Mouse (Mus musculus) spleen, postnatal 36 days (tissue): ENCODE results near the gene Rcan2.
"Not testable (repeated sequence)": the region's sequence is repeated elsewhere in the genome, so short reads cannot be mapped to it uniquely, and the experiment has no call there.

Experiments used
- DNase-seq, 2 experiments: peaks; one replicate each; pipeline ENCODE4 v3.0.0; 2022; ENCODE audit warnings: low spot score in 2 of 2, mixed read lengths in 1 of 2

The Rcan2 gene

DNA sequence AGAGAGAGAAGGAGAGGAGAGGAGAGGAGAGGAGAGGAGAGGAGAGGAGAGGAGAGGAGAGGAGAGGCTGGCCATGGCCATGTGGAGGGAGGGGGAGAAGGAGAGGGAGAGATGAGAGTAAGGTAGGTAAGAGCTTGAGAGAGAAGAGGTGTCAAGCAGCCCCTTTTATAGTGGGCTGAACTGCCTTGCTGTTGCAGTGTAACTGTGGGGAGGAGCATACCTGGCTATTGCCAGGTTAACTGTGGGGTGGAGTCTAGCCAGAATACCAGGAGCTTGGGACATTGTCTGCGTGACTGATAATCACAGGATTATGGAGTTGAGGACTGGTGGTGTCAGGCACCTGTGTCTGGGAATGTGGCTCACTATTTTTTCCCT lies 24.2 kb downstream of the Rcan2 start:
- not testable (repeated sequence) for DNase-seq

DNA sequence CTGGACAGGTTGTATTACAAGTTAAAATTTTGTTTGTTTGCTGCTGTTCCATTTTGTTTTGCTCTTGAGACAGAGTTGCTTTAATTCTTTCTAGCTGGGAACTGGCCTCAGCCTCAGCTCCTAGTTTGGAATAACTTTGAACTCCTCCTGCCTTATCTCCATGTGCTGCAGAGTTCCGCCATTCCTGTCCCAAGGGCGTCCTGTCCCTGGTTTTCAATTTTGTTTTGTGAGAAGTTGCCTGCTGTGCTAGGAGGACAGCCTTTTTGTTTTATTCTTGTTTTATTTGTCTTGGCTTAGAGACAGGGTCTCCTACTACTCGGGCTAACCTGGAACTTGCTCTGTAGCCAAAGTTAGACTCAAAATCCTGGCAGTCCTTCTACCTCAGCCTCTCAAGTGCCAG lies 26.1 kb downstream of the Rcan2 start:
- no peak for DNase-seq

DNA sequence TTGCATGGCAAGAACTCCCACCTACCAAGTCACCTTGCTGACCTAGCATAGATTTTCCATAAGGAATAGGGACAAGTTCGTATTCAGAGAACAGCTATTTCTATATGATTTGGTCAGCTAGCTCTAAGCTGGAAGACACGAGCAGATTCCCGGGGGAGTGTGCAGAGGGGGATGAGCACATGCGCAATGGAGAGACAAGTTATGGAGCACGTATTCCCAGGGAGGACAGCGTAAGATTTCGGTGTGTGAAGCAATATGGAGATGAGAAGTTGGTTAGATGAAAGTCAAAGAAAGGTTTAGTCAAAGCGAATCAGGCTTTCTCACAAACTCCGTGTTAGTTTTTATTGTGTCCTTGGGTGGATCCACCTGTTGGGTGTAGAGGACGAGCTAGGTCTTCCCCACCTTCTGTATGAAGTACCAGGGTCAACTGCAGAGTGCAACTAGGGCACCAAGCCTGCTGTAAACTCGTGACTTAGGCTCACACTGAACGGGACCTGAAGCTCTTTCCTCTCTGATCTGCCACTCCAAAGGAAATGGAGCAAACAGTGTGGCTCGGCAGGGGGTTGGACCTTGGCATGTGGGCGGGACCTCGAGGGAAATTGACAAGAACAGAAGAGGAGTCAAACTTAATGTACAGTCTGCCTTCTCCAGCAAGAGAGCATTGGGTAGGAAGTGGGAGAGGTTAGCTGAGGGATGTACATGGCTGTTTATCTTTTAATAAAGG lies 31.4 kb downstream of the Rcan2 start:
- DNase-seq = no peak

DNA sequence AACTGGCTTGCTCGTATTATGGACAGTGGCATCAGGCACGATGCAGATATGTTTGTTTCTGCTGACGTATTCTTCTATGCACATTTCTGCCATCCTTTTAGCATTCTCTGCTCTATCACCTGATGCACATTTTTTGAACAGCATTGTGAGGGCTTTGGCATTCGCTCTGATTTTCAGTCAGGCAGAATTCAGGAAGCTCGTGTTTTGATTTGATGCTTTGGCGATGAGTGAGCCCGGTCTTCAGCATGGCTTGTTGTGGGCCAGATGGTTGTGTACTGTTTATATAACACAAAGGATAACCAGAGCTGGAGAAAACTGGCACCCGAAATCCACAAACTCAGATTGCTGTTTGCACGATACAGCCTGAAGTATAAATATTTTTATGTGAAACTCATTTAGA lies 39.1 kb downstream of the Rcan2 start:
- no peak for DNase-seq

DNA sequence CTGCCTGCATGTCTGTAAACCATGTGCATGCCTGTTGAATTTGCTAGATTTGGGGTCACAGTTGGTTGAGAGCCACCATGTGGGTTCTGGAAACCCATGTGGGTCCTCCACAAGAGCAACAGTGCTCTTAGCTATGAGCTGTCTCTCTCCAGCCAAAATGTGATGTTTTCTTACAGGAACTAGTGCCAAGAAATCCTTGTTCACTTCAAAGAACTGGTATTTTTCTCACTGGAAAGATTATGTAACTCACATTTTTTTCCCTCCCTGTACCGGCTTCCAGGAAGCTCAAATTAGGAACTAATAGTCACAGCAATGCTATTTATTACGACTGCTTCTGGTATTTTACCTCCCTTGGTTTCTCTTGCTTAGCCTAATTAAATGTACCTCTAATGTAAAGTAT lies 45.6 kb downstream of the Rcan2 start:
- DNase-seq = no peak

DNA sequence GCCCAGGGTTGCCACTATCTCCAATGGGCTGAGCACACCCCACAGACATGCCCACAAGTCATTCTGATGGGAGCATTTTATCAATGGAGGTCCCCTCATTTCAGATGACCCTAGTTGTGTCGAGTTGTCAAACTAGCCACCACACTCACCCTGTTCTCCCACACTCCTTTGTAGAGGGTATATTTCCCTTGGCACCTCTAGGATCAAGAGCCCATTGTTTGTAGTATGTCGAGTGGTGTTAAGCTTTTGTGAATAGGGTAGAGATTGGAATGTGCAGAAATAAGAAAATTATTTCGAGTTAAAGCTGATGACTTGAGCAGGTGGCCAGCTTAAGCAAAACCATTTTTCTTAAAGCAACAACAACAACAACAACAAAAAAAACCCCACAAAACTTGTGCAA lies 47.8 kb downstream of the Rcan2 start:
- no peak for DNase-seq

DNA sequence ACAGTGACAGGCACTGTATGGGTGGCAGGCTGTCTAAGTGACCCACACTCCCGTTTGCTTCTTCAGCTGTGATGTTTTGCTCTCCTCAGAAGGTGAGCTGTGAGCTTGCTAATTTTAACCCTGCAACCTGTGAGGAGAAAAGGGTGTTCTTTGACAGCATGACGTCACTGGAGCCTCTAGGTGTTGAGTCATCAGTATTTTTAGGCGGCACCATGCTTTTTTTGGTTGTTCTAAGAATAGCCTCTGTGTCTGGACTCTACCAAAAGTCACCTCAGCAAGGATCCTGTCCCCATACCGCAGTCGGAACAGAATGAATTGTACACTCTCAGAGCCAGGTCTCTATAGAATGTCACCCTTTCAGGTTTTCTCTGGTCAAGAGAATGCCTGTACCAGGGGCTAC lies 54.0 kb downstream of the Rcan2 start:
- DNase-seq = no peak

DNA sequence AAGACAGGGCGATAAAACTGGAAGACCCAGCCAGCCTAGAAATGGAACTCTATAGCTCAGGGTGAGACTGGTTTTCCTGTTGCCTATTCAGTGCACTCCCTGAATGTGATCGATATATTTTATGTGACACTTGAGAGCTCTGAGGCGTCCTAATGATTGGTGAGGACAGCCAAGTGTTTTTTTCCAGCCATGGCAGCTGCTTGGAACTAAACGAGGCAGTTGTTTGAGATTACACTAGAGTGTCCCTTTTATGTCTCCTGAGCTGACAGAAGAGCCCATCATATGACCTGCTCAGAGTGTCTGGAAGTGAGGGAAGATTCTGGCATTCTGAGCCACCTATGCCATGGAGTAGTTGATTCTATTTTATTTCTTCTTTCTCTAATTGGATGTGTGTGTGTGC lies 54.9 kb downstream of the Rcan2 start:
- DNase-seq = no peak

DNA sequence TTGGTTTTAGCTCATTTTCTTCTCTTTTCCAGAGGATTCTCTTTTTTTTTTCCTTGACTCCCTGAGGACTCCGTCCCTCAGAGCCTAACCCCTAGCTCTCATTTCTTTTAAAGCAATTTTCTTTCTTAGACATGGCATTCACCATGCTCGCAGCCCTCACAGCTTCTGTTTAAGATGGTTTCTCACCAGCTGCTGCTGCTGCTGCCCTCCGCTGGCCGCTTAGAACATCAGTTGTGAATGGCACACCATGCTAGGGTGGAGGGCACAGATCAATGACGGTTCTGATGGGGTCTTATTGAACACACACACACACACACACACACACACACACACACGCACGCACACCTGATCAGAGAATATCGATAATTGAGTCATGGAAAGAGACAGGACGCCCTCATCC lies 67.7 kb downstream of the Rcan2 start:
- no peak for DNase-seq

DNA sequence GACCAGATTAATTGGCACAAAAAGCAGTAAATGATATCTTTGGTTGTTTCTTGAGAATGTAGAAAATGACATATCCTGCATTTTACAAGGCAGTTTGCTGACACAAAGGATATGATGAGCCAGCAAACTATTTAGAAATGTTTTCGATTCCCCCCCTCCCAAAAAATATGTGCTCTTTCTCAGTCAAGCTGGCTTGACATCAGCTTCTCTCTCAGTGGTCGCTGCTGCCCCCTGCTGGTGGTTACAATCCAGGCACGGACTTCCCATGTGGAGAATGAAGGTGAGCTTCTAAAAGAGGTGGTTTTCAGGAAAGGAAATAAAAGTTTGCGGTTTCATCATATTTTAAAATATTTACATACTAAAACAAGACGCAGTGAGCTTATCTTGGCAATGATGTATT lies 68.5 kb downstream of the Rcan2 start:
- peak in 1 of 2 experiments; percentile 12 for DNase-seq

DNA sequence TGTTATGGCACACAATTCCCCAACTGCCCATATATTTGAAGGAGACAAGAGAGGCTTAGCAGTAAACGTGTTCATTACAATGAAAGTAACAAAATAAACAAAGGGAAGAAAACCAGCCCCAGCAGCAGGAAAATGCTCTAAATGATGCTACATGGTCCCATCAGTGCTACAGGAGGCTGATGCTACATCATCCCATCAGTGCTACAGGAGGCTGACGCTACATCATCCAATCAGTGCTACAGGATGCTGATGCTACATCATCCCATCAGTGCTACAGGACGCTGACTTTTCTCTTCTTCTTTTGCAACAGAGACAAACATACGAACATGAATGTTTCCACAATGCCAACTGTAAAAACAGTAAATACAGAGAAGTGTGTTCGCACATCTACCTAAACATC lies 73.3 kb downstream of the Rcan2 start:
- no peak for DNase-seq

DNA sequence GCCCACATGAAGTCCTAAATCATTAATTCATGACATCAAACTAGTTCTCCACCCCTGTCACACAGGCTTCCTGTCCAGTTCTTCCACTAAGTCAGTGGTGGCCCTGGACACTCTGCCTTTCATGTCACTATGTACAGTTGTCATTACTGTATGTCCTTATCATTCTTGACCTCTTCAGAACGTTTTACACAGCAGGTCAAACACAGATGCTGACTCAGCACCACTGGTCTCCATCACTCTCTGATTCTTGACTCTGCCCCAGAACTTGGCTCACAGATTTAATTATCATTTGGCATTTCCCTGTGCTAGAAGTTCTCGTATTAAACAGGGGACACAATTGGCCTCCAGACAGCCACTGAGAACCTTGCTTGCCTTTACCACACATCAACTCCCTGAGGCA lies 76.3 kb downstream of the Rcan2 start:
- no peak for DNase-seq

DNA sequence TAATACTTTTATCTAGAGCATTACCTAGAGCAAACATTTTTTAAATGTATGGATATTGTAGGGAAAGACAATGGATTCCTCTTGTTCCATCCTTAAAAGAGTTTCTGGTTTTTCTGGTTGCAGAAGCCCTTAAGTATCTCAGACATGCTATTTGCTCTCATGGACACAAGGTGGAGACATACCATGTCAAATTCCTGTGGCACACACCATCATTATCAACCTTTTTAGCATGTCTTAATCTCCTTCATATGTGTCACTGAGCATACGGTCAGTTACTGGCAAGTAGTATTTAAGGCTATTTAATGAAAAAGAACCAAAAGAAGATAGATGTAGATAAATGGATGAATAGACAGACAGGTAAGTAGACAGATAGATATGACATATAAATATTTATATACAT lies 81.9 kb downstream of the Rcan2 start:
- DNase-seq = no peak

DNA sequence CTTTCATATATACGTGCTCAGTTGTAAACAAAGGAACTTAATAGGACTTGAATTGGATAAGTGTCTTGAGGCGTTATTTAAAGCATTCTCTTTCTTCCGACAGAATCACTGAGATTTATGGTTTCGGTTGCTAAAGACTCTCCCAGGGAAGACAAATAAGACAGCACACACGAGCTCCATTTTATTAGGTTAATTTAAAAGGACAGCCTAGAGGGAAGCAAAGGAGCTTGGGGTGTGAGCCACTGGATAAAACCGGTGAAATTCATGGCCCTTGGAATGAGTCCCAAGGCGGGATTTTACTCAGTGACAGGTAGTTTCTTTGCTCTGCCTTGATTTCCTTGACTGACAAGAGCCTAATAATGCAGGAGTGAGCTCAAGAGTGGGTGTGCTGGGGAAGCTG lies 85.1 kb downstream of the Rcan2 start:
- no peak for DNase-seq

DNA sequence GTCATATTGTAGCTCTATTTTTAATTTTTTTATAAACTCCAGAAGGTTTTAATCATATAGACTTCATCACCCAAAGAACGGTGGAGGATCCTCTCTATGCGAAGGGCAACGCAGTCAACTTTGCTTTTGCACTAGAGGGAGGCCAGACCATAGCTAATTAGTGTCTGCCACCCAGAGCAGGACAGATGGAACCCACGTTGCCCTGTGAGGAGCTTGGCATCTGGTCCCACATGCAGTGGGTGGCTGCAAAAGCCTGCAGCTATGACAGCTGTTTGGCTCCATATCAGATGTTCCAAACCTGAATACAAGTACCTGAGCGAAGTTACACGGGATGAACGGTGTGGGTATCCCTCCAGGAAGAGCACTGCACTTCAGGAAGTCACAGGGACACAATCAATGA lies 86.8 kb downstream of the Rcan2 start:
- no peak for DNase-seq

DNA sequence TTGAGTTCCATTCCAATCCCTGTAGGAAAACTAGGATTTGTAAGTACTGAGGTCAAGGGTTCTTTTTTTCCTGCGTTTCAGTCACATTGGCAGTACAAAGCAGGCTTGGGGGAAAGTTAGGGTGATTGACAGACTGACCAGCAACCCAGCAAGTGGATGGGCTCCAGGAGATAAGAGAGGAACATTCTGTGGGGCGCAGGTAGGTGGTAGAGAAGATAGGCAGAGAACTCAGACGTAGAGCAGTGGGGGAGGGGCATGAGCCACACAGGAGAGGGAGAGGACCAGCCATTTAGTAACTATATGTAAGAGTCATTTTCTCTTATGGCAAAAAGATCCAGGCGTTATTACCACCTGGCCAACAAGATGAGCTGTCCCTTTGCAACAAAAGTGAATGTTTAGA lies 96.2 kb downstream of the Rcan2 start:
- no peak for DNase-seq

DNA sequence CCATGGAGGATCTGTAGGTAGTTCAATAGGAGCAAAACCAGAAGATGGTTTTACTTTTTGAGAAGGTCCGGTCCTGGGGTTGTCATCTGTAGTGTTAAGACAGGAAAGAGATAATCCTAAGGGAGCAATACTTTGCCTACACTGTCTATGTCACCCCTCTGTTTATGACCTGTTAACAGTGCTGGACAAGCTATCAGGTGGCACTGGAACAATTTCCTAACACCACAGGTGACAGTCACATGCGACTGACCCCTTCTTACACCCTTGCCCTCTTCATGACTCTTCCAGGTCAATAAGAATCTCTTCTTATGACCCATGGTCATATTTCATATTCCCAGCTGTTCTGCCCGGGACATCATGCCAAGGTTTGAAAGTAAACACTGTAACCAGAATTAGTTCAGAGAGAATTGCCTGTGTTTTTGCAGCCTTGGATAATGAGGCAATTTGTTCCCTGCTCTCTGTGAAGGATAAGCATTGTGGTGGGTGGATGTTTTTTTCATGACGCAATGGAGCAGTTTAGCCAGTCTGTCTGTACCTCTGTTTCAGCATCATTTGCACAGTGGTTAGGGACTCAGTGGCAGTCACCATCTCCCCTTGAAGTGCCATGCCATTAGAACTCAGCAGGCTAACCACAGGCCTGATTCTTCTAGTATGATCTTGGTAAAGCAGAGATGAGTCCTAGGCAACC lies 98.4 kb downstream of the Rcan2 start:
- no peak for DNase-seq

DNA sequence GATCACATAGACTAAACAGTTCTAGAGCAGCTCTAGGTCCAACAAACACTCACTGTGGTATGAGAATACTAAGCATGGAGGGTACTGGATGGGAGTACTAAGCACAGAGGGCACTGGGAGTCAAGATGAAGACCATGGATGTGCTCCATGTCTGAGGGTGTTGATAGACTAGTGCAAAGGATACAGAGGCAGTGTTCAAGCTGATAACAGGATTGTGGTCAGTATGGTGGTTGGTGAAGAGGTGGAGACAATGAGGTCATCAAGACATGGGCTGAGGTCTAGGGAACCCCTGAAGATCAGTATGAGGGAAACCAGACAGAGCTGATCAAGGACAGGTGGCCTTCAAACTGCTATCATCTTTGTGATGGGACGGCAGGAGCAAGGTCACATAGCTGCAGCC lies 99.0 kb downstream of the Rcan2 start:
- no peak for DNase-seq

DNA sequence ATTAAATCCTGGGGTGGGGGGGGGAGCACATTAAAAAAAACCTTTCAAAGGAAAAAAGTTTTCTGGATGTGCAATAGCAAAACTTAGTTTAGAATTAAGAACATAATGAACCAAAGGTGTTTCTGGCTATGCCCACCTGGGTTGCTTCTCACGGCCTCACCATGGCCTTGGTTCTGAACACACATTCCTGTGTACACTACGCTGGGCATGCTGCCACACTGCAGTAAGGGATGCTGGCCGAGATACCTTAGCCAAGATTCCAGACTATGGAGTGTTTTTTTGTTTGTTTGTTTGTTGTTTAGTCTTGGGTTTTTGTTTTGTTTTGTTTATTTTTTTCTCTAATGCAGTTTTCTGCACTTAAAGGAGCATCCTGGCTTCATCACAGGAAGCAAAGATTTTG lies 100.3 kb downstream of the Rcan2 start:
- no peak for DNase-seq

DNA sequence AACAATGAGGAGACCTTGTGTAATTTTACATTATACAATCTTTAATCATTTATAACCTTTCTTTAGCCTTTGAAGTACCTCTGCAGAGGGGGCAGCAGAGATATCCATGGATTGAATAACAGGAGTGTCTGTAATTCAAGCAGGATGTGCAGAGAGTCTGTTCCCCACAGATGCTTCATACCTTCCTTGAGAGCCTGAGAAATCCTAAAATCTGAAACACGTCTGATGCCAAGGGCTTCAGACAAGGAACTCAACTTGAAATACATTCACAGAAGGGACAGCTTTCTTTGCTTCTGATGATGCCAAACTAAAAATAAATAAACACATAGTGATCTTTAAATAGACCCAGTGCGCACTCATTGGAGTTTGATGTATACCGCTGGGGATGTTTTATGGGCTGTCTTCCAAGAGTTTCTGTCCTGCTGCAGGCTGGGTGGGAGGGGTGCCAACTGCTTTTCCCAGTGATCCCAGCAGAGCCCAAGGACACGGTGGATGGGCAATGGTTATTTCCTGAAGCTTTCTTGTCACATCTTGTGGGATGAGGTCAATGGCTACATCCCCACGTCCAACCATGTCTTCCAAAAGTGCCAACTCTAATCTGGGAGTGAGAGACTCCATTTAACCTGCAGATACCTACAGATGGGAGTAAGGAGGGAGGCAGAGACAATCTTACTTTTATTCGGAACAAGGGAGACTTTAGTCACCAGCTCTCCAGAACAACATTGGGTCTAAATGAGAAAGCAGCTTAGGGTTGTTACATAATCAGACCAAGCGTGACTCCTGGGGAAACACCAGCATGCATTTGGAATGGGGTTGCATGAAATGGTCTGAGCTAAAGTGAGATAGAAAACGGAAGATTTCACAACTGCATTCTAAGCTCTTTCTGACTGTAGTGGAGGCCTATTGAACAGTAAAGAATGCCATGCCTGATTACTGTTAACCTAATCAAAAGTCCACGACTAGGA lies 102.9 kb downstream of the Rcan2 start:
- no peak for DNase-seq

DNA sequence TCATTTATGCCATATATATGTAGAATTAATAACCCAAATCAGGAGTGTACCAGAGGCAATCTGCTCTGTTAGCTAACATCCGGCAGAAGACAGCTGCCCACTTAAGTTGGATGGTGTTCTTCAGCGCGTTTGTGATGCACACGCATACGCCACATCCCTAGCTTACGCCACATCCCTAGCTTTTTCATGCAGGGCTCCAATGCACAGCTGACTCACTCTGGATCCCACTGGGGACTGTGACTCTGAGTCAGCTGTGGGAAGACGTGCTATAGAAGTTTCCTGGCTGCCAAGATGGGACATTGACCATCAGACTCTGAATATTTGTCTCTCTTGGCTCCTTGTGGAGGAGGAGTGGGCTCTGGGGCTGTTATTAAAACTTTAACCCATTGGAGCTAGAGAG lies 103.7 kb downstream of the Rcan2 start:
- no peak for DNase-seq

DNA sequence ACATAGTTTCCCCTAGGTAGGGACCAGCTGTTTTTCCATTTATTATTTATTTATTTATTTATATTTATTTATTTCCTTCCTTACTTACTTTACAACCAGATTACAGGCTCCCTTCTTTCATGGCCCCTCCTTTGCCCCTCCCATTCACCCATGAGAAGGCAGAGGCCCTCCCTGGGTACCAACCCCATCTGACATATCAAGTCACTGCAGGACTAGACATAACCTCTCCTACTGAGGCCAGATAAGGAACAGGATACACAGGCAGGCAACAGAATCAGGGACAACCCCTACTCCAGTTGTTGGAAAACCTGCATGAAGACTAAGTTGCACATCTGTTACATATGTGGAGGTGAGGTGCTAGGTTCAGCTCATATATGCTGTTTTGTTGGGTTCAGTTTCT lies 105.6 kb downstream of the Rcan2 start:
- DNase-seq = no peak

DNA sequence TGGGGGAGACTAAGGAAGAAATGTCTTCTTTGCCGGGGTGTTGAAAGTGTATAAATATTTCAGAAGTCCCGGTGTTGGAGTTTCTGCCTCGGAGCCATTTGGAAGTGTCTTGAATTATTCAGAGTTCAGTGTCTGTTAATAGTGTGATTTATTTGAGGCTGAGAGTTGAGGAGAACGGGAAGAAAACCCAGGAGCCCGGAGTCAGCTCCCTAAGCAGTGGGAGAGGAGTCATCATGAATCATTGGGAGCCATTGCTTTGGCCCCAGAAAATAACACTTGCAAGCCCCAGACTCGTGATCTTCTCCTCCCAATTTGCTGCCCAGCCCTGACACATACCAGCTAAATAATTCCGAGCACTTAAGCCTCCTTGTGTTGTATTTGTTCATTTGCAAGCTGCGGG lies 115.0 kb downstream of the Rcan2 start:
- no peak for DNase-seq
